Mouse (Mus musculus): Measurements from ENCODE around the gene Crim1.

DNA sequence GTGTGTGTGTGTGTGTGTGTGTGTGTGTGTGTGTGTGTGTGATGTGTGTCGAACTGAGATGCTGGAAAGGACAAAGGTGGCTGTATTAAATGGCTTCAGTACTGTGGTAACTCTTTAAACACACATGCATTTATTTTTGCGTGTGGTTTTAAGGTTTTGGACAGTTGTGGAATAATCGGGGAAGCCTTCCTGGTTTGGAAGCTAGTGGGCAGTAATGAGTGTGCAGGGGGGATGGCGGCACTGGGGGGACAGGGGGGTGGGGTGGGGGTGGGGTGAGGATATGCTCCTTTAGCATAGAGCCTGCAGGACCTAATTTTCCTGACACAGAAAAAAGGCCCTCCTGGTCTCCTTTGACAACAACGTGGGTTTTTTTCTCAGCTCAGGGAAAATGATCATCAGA is 2.2 kb downstream of the Crim1 start:
- TF ChIP-seq USF1 (IDR thresholded peaks at IDR 0.05; ENCODE audit: low read depth) (no peak), CTCF (IDR thresholded peaks at IDR 0.05; ENCODE audit: control insufficient read depth, insufficient read depth, insufficient read length) (no peak), MYOD1 (IDR thresholded peaks at IDR 0.05; ENCODE audit: control insufficient read depth, insufficient read length, low read depth) (no peak), MAX (IDR thresholded peaks at IDR 0.05) (no peak), MYOG (IDR thresholded peaks at IDR 0.05; ENCODE audit: control insufficient read depth, extremely low read depth, insufficient read length) (no peak), FOSL1 (IDR thresholded peaks at IDR 0.05; ENCODE audit: insufficient read depth, low read length, poor library complexity, severe bottlenecking) (no peak), CEBPB (IDR thresholded peaks at IDR 0.05; ENCODE audit: low read depth) (no peak)

Data from C2C12 (cell line).